Mouse (Mus musculus) heart, postnatal 4 days (tissue): Measurements from ENCODE around the gene Klri2. TPM values are rescaled to one million over a fixed set of nuclear protein-coding genes. Genes with fewer than 3 reads are reported as not detected.
"Not testable (repeated sequence)": the region's sequence is repeated elsewhere in the genome, so short reads cannot be mapped to it uniquely, and the experiment has no call there.

Experiments
- DNase-seq: peaks from one replicate; pipeline ENCODE4 v3.0.0; 2021
- microRNA-seq, 2 experiments: library from miRNA; unstranded; fragments of <30 nt; microRNA quantifications; one replicate each; pipeline ENCODE4 v1.2.0; 2021 to 2022
- total RNA-seq, 2 experiments: library from RNA; stranded (reverse); gene quantifications; 2 replicates each; pipeline ENCODE4 v1.2.3; 2021

Klri2 gene
- not detected for total RNA-seq

DNA sequence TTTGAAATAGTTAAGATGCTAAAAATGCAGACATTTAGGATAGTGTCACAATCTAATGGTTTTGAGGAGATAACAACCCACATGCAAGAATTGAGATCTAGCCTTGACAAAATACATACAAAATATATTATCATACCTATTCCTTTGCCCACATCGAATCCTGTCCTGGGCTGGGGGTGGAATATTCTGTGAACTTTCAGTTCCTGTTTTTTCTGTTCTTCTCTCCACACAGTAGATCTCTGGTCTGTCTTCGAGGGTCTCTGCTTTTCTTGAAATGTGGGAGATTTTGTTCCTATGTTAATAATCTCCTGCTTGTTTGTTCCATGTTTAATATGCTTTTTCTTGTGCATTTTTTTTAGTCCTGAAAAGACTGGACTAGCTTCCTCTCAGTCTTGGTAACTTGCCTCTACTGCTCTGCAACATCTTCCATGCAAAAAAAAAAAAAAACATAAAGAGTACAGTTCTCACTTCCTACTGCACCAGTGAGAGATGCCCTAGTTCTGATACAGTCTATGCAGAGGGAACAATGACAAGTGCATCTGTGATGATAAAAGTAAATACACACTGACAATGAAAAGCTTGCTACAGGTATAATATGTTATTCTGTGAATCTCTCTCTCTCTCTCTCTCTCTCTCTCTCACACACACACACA lies at the start of gene Klri2:
Gene Klri2 (minus strand): TSS at position 416 of the 653 bp plus-strand sequence.
- no peak for DNase-seq

DNA sequence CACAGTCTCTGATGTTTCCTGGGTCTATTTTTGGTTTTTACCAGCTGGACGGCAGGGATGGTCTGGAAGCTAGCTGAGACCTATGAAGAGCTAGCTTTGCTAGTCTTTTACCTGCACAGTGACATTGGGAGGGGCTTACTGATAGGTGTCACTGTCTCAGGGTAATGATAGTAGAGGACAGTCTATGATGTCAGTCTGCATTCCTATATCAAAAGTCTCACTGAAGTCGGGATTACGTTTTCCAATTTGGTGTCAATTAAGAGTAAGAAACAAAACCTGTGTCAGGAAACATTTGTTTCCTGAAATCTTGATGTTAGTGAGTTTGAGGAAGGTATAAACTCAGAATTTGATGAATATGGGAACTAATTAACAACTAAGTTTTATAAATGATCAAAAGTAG lies 43.9 kb upstream of the Klri2 start, which contains the start of gene Gm156:
Gene Gm156 (minus strand): TSS at position 101 of the 400 bp plus-strand sequence.
- not testable (repeated sequence) for DNase-seq

DNA sequence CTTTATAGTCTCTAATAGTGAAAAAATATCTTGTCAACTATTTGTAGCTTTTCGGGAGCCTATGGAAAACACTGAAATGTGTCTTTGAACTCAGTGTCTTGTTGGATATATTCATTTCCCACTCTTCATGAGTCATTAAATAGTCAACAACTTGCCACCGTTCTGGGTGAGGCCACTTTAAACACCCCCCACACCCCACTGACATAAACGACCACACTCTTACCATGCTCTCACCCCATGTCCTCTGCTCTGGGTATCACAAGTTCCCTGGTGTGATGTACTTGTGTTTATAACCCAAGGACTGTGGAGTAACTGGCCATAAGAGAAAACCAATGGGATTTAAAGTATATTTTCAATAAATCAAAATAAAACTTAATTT lies 7.4 kb upstream of the Klri2 start:
- no peak for DNase-seq

DNA sequence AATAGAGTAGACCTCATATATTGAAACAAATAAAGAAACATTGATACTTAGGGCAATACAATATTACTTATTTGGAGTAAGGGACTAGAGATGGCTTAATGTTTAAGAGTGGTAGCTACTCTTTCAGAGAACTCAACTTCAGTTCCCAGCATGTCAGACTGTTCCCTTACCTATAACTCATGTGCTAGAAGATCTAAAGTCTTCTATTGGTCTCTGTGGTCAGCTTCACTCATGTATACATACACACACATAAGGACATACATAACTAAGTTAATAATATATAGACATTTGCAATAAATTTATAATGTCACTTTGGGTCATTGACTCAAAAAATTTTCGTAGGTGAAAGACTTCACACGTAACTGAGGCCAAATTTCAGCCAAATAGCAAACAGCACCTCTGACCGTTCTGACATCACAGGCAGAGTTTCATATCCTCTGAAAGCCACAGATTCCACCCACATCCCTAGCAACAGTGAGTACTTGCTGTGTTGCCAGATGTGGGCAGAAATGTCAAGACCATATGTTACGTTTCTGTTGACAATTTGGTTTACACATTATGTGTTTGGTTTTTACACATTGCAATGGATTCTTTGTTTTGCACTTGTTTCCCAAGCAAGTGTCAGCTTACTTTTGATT lies 6.9 kb upstream of the Klri2 start:
- DNase-seq = no peak

DNA sequence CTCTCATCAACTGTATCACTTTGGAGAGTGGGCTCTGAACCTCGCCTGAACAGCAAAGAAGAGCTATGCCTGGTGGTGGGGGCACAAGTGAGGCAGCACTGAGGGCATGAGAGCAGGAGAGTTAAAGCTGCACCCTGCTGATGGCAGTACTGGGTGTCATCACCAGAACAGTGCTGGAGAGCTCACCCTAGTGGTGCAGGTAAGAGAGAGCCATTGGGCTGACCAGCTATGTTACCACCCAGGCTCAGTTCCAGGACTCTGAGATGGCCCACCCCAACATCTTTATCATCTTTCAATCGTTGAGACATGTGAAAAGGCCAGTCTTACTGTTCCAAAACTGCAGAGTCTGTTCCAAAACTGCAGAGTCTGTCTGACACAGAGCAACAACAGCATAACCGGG lies 5.9 kb upstream of the Klri2 start:
- no peak for DNase-seq

DNA sequence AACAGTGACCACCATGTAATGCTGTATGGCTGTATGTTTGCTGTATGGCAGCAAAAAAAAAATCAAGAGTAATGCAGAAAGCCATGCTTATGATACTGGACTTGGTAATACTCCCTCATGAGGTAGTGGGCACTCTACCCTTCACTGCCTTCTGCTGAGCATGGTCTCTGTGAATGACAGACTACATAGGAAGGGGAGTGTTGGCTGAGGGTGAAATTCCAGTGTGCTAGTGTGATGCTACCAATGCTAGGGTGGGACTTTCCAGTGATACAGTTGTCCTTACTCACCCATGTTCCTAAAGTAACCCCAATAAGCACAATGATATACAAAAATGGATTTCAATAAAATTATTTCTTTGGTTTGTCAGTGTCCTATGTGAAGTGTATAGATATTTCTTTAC lies 3.9 kb downstream of the Klri2 start:
- no peak for DNase-seq

DNA sequence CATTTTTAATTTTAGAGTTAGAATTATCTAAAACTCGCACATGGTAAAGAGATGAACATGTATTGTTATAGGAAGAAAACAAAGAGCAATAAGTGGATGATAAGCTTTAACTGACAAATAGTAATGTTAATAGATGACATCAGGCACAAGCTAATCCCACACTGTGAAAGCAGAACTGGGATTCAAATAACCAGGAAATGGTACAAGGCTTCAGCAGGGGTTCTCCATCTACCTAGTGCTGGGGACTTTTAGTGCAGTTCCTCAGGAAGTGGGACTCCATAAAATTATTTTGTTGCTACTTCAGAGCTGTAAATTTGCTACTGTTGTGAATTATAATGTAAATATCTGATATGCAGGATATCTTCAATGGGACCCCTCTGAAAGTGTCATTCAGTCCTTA lies 13.0 kb downstream of the Klri2 start:
- no peak for DNase-seq

DNA sequence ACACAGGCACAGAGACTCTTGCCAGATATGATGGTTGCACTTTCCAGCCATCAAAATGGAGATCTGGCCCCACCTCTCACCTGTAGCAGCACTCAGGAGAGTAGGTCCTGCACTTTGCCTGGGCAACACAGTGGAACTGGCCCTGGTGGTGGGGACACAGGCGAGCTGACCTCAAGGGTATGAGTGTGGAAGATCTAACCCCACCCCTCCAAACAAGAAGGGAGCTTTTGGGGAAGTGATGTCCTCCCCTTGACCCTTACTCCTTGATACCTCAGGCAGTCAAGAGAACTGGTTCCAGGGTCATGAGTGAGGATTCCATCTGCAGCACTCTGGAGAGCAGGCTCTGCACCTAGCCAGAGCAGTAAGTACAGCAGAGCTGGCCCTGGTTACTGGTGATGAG lies 18.9 kb downstream of the Klri2 start:
- DNase-seq = no peak

DNA sequence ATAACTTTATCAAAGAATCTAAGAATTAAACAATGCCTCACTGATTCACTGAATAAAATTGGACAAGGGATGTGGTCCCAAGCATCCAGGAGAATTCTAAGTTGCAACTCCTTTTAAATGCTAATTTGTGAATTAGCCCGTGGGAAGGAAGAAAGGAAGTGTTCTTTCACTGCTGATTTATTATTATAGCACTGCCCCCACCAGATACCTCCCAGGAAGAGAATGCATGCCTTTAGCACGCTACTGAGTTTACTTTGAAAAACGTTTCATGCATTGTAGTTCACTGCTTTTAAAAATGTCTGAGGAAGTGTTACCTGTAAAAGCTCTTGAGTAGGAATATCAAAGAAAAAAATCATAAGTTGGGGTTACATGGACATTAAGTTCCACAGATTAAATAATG lies 19.8 kb downstream of the Klri2 start:
- no peak for DNase-seq

DNA sequence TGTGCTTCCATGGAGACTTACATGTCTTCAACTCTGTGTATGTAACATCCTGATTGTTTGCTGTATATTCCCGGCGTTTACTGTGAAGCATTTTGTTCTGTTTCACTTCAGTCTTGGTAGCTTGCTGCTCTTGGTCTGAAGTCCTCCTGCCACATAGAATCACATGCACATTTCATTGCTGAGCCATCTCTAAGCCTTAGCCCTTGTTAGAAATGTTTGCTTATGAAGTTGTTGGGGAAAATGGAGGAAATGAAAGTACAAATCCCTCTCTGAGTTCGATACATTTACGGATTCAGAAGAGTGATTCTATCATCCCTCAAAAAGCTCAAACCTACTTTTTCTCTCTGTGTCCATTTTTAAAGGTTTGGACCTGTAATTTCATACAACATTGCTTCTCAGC lies 23.3 kb downstream of the Klri2 start, which contains the start of gene Klri1:
Gene Klri1 (minus strand): TSS at position 101 of the 400 bp plus-strand sequence.
- DNase-seq = no peak

DNA sequence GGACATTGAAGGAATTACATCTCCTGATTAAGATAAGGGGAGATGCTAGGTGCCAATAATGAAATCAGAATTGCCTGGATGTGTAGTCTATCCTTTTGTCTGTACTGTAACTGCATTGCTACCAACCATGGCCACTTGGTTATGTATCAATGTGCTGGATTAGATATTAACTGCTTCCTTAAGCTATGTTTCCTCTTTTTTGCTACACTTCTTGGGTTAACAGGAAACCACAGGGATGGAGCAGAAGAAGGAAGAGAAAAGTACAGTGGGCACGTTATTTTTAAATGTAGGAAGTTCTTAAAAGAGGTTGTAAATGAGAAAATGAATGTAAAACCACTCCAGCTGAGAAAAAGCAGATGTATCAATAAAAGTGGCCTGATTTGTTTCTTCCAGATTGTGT lies 26.7 kb downstream of the Klri2 start:
- DNase-seq = no peak

DNA sequence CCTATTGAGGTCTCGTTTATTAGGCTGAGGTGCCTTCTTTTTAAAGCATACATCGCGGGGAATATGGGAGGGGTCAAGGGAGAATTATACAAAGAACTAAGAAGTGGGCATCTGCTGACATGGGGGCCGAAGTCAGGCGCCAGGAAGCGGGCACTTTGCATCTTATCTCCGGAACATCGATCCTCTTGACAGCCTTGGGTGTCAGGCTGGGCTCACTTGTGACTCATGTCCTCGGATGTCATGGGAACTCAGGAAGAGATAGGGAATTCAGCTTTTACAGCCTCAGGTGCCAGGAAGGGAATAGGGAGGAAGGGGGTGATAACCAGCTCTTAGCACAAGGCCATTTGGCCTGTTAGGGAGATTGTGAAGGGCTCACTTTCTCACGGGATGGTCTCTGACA lies 48.8 kb downstream of the Klri2 start:
- not testable (repeated sequence) for DNase-seq

DNA sequence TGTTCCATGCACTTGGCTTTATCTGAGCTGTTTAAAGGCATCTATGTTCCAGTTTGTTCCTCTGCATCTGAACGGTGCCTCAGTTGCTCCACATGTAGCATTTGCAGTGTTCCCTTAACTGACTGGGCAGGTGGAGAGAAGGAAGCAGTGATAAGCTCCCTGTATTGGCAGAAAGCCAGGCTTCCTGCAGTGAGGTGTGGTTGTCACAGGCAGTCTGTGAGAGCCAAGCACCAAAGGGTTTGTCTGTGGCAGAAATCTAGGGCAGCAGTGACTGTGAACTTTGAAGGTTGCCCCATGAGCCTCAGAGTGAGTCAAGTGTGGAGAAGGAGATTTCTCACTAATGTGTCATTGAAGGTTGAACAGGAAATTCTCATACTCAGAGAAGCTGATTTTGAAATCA lies 59.9 kb downstream of the Klri2 start:
- no peak for DNase-seq

Small RNAs within 50 kb of the gene (microRNA-seq; reads per million reads assigned to microRNA genes)
- 0 reads per million in 2 experiments for gene Mir680-1

Other genes starting within 250 kb of the Klri2 start
- under 1 TPM; 0.26 to 0.41 TPM for gene Olr1, start 233.3 kb downstream of the Klri2 start, total RNA-seq
- not detected for gene Tmem52b, start 227.9 kb downstream of the Klri2 start, total RNA-seq
- 10 to 100 TPM; 40.0 to 40.2 TPM for gene Gabarapl1, start 207.3 kb downstream of the Klri2 start, total RNA-seq
- not detected for gene Klre1, start 162.6 kb downstream of the Klri2 start, total RNA-seq
- gene Klrd1, start 148.7 kb downstream of the Klri2 start, total RNA-seq = not detected
- gene Klrk1, start 116.6 kb downstream of the Klri2 start, total RNA-seq = under 1 TPM in 1 of 2 experiments, not detected in 1; 0.17 TPM
- not detected for gene Klrc3, start 97.1 kb downstream of the Klri2 start, total RNA-seq
- not detected for gene Klrc2, start 79.8 kb downstream of the Klri2 start, total RNA-seq
- gene Klrc1, start 61.5 kb downstream of the Klri2 start, total RNA-seq = not detected
- gene Klri1, start 23.4 kb downstream of the Klri2 start, total RNA-seq = not detected
- not detected for gene Gm156, start 43.8 kb upstream of the Klri2 start, total RNA-seq
- not detected for gene Gm17631, start 122.2 kb upstream of the Klri2 start, total RNA-seq
- gene Klra17, start 136.2 kb upstream of the Klri2 start, total RNA-seq = not detected
- gene Klra5, start 177.2 kb upstream of the Klri2 start, total RNA-seq = not detected